Mouse (Mus musculus) megakaryocyte-erythroid progenitor cell, adult 5-6 weeks (primary cell): ENCODE data around the gene Rdh16f1. TPM values are rescaled to one million over a fixed set of nuclear protein-coding genes. Genes with fewer than 3 reads are reported as not detected.

Experiments used
- ATAC-seq: replicated peaks from 2 replicates; pipeline ENCODE4 v1.8.0; 2016; ENCODE audit warnings: mild to moderate bottlenecking, inconsistent platforms; ENCODE audit not compliant: severe bottlenecking, poor library complexity, low FRiP score, low TSS enrichment
- total RNA-seq, 2 experiments: library from RNA; stranded (forward) in 1 of 2; stranded (reverse) in 1 of 2; fragments of 200-1000, 215-1000 nt in 1 of 2; fragments of >200 nt in 1 of 2; fragmentation: Nextera tagmentation in 1 of 2; gene quantifications; 2 replicates each; pipeline ENCODE4 v1.2.3; 2014 to 2017

The Rdh16f1 gene
- total RNA-seq (2014; fragmentation: Nextera tagmentation), result not detected in 2 replicates
- total RNA-seq (2017), result not detected in 2 replicates

DNA sequence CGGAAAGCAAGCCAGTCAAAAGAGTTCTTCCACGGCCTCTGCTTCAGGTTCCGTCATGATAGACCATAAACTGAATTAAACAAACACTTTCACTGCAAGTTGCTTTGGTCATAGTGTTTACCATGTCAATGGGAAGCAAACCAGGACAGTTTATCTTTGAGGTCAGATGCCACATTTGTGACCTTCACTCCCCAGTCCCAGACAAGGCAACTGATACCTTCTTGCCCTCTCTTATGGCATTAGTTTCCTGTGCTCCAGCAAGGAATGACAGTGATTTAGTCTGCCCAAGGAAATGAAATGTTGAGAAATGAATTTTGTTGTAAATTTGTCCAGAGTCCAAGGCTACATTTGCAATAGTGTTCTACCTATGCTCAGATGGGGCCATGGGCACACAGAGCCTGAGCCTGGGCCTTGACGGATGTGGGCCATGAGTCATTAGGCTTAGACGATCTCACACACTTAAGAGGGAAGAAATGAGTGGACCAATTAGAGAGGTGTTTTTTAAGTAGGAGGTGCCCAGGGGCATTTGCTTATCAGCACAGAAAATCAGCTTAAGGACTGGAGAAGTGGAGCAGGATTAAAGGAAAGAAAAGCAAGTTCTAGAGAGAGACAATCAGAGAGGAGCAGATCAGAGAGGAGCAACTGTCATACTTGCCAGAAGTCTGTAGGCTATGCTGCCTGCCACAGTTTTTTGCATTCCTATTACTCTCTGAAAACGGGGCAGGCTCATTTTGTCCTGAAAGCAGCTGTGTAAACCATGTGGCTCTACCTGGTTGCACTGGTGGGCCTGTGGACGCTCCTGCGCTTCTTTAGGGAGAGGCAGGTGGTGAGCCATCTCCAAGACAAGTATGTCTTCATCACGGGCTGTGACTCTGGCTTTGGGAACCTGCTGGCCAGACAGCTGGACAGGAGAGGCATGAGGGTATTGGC lies at the start of gene Rdh16f1, which contains the start of gene Rdh1:
Gene Rdh16f1, plus strand, starts transcription at position 607 of the 930 bp plus-strand sequence.
Gene Rdh1, plus strand, starts transcription at position 541 of the 930 bp plus-strand sequence.
- ATAC-seq, result no peak

- no peak; the same call in 1 of the 2 replicates for ATAC-seq
These were observed 49.3 kb upstream of the Rdh16f1 start for GRCm38 (mm10) chr10:127710331-127710730.

- ATAC-seq, result no peak
These were observed 46.9 kb upstream of the Rdh16f1 start for GRCm38 (mm10) chr10:127712736-127713135.

DNA sequence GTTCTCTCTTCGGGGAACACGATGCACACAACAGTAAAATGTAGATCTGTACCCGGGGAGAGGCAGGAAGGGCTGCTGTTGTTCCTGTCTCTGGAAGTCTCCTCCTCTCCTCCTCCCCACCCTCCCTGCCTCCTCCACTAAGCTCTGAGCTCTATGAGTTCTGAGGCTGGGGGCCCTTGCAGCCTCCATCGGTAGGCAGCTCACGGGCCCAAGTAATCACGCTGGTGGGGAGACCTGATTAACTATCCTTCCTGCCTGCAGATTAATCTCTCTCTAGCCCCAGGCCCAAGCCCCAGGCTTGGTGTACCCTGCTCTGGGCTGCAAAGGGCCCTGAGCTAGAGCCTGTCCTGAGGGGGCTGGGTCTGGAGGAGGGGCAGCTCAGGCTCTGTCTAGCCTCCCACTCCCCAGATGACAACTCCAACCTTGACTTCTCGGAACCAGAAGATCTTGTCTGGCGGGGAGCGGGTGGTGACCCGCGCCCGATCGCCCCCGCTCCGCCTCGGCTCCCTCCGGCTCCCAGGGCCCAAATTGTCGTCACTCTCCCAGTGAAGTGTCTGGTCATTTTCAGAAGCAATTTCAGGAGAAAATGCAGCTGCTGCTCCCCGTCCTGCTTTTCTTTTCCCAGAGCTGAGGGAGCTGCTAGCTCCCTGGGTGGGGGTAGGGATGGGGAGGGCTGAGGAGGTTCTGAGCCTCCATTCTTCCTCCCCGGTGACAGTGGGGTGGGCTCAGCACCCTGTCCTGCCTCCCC lies 37.7 kb upstream of the Rdh16f1 start:
- no peak for ATAC-seq

DNA sequence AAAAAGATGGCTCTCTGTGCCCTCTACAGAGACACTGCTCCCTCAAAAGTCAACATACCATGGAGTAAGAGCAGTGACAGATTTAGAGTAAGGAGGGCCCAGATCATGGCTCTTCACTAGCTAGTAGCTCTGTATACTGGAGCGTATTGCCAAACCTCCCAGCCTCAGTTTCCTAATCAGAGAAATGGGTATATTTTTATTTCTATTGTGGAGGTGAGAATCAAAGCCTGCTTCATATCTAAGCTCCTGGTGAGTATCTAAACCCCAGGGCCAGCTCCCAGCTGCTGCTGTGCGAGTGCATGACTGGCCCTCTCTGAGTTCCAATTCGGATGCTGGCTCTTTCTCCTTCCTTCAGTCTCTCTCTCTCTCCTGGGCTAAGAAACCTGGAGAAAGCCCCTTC lies 35.4 kb upstream of the Rdh16f1 start, which contains the start of gene Tac2:
Gene Tac2, plus strand, starts transcription at position 301 of the 400 bp plus-strand sequence.
- no peak for ATAC-seq

DNA sequence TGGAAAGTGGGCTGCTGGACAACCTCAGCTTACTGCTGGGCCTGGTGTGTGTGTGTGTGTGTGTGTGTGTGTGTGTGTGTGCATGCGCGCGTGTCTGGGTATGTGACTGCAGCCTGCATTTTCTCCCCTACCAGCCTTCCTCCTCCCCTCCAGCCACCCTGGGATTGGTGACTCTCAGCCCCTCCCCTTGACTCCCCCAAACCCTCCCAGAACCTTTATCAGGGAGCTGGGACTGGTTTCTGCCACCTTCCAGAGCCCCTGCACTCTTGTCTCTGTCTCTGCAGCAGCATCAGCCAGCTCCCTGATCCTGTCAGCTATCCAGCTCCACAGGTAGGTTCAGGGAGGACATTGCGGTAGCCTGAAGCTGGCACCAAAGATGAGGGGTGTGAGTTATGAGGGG lies 34.5 kb upstream of the Rdh16f1 start:
- ATAC-seq, result peak; percentile 53

GRCm38 (mm10) chr10:127728437-127728836 lies 31.1 kb upstream of the Rdh16f1 start:
- no peak for ATAC-seq

DNA sequence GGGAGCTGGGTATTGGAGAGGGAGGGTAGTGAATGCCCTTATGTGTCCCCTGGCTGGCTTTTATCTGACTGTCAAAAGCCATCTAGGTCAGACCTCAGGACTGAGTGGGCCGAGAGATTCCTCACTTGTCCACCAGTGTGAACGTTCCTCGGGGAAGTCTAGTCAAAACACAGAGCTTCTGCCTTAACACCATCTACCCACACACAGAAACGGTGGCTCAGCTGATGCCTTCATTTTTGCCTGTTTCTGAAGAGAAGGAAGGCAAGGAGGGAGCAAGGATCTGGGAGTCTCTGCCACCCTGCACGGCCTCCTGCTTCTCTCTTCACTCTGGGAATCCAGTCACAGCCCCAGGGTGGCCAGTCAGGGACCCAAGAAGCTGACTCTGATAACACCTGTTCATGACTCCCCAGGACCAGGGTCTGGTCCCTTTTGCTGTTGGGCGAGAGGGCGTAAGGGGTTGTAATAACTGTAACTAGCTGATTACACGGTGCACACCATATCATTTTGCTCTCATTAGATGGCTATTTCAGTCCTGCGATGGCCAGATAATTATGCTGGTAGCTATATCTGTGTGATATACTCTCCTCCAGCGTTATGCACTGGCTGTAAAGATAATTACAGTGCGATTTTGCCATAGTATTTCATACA lies 29.2 kb upstream of the Rdh16f1 start:
- peak; percentile 80 for ATAC-seq

DNA sequence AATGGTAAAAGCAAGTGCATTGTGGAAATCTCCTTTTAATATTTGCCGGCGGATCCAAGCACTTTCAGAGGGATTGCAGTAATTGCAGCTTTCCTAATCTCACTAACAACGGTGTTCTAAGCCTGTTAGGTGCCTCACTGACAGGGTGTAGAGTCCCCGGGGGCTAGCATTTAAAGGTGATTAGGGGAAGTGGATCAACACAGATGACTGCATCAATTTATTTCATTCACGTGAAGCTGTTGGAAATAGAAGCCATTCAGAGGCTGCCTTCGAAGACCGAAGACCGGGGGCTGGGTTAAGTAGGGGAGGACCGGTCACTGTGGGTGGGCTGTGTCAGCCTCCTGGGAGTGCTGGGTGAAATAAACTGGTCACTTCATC lies 28.7 kb upstream of the Rdh16f1 start:
- no peak; the same call in 1 of the 2 replicates for ATAC-seq

DNA sequence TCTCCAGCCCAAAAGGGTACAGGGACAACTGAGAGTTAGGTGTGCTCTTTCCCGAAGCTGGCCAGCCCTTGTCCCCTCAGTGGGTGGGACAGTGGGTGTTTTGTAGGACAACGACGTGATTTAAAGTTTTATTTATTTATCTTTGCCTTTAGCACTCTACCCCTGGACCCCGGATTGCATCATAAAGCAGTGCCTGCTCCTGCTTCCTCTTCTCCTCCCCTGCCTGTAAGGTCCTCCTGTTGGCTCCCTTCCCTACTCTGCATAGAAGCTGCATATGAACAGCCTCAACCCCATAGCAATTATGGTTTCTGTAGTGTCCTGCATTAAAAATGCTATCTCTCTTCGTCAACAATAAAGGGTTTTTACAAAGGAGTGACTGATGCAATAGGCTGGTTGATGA lies 28.2 kb upstream of the Rdh16f1 start:
- no peak; the same call in 1 of the 2 replicates for ATAC-seq

DNA sequence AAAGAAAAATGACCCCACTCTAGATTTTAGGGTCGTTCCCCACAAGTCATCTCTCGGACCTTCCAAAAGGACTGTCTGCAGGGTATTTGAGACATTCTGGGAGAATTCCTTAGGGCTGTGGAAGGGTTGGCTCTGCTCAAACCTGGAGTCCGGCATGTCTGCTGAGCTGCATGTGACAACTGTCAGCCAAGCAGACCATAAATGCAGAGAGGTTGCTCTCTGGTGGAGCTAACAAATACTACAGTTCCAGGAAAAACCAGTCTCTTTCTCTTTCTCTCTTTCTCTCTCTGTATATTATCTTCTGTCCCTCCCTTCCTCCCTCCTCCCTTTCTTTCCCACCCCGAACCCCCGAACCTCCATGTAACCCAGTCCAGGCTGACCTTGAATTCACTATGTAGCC lies 25.2 kb upstream of the Rdh16f1 start:
- ATAC-seq, result no peak

DNA sequence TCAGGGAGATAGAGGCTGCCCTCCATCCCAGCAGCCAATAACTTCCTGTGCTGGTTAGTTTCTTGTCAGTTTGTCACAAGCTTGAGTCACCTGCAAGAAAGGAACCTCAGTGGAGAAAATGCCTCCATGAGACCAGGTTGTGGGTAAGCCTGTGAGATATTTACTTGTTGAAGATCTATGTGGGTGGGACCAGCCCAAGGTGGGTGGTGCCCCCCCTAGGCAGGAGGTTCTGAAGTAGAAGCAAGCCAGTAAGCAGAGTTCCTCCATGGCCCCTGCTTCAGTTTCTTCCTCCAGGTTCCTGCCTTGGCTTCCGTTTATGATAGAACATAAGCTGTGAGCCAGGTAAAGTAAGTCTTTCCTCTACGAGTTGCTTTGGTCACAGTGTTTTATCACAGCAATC lies 23.3 kb upstream of the Rdh16f1 start:
- ATAC-seq, result no peak

DNA sequence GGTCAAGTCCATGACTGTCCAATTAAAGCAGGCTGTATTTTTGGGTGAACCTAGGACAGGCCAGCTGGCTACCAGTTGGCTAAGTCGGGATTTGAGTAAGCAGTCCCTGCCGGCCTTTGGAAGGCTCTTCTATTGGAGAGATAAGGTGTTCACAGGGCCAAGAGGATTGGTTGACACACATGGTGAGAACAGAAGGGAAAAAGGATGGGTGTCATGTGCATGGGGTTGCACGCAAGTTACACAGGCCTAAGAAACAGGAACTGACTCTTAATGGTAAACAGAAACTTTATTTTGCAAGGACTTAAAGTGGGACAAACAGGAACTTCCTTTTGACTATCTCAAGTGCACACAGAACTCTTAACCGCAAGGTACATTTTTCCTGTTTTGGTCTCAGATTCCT lies 22.7 kb upstream of the Rdh16f1 start:
- no peak for ATAC-seq

GRCm38 (mm10) chr10:127737552-127737951 lies 22.0 kb upstream of the Rdh16f1 start:
- no peak for ATAC-seq

- peak; percentile 24; the same call in 1 of the 2 replicates for ATAC-seq
These were observed 21.3 kb upstream of the Rdh16f1 start for GRCm38 (mm10) chr10:127738151-127738882.

- peak; percentile 62 for ATAC-seq
These were observed 20.4 kb upstream of the Rdh16f1 start, which contains the start of gene Zbtb39 for GRCm38 (mm10) chr10:127739083-127739660. Gene Zbtb39, plus strand, starts transcription at chr10:127739538.

GRCm38 (mm10) chr10:127739661-127740161 lies 19.9 kb upstream of the Rdh16f1 start:
- ATAC-seq, result peak; percentile 27; the same call in 1 of the 2 replicates

DNA sequence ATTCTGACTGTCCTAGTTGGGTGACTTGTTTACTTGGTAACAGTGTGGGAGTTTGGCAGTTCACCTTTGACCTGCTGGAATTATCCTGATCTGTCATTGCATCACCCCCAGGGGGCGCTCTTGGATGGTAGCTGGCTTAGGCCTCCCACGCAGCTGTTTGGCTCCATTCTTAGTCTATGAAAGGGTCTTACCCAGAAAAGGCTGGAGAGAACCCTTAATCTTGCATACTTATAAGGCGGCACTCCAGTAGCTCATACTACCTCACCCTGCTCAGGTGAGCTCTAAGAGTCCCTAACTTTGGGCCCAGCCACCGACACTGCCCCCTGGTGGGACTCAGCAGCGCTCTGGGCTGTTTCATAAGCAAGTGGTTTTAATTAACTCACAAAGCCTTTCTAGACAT lies 14.9 kb upstream of the Rdh16f1 start:
- peak; percentile 50 for ATAC-seq
